Mouse (Mus musculus) gastrocnemius, postnatal 4 days (tissue): ENCODE data around the gene Afdn. TPM values are rescaled to one million over a fixed set of nuclear protein-coding genes. Genes with fewer than 3 reads are reported as not detected.
"Not testable (repeated sequence)": the region's sequence is repeated elsewhere in the genome, so short reads cannot be mapped to it uniquely, and the experiment has no call there.

Experiments used
- DNase-seq, 2 experiments: peaks; one replicate each; pipeline ENCODE4 v3.0.0; 2021 to 2022; ENCODE audit warnings: low spot score in 2 of 2, mixed read lengths in 2 of 2
- total RNA-seq, 2 experiments: library from RNA; stranded (reverse); gene quantifications; 2 replicates each; pipeline ENCODE4 v1.2.3; 2021

Gene Afdn
- total RNA-seq, 2 experiments from 2014 or later, result 82.2 to 87.1 TPM

DNA sequence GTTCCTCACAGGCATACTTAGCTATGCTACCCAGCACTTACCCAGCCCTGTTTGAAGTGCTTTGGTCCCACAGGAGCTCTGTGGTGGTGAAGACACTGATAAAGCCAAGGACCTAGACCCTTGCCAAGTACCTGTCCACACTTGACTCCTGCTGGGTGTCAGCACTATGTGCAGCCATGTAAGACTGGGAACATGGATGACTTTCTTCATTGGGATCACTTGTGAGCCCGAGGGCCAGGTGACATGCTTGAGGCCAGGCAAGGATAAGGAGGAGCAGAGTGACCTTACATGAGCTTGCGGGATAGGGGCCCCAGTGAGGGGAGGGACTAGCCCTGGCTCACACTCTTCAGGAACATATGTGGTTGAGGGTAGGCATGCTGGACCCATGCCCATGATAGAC, 178.9 kb downstream of the Afdn start:
- DNase-seq, result not testable (repeated sequence)

- no peak for DNase-seq
Observed at GRCm38 (mm10) chr17:13940487-13940886, 180.1 kb downstream of the Afdn start.

GRCm38 (mm10) chr17:13948073-13948472, 187.7 kb downstream of the Afdn start, which contains the start of gene Gm7168:
Gene Gm7168 (plus strand): TSS chr17:13948373.
- not testable (repeated sequence) for DNase-seq

GRCm38 (mm10) chr17:13951570-13951969, 191.2 kb downstream of the Afdn start:
- DNase-seq, result not testable (repeated sequence)

Other genes starting within 250 kb of the Afdn start
- 1 to 10 TPM; 4.2 to 5.8 TPM for gene Tcte2, start 1.3 kb downstream of the Afdn start, total RNA-seq
- not detected for gene Gm7168, start 187.8 kb downstream of the Afdn start, total RNA-seq
- gene Gm7356, start 243.2 kb downstream of the Afdn start, total RNA-seq, result not detected